Mouse (Mus musculus) gastrocnemius, postnatal 4 days (tissue): ENCODE data around the gene Me1. TPM values are rescaled to one million over a fixed set of nuclear protein-coding genes. Genes with fewer than 3 reads are reported as not detected.

Experiments used
- DNase-seq, 2 experiments: peaks; one replicate each; pipeline ENCODE4 v3.0.0; 2021 to 2022; ENCODE audit warnings: low spot score in 2 of 2, mixed read lengths in 2 of 2
- total RNA-seq, 2 experiments: library from RNA; stranded (reverse); gene quantifications; 2 replicates each; pipeline ENCODE4 v1.2.3; 2021

Gene Me1
- total RNA-seq, 2 experiments from 2014 or later = 20.5 to 24.0 TPM

GRCm38 (mm10) chr9:86553886-86554285 is 141.9 kb downstream of the Me1 start:
- no peak for DNase-seq

GRCm38 (mm10) chr9:86550717-86551116 is 145.0 kb downstream of the Me1 start:
- DNase-seq = no peak

GRCm38 (mm10) chr9:86549637-86550162 is 146.1 kb downstream of the Me1 start:
- no peak for DNase-seq

GRCm38 (mm10) chr9:86544559-86544958 is 151.2 kb downstream of the Me1 start:
- no peak for DNase-seq

- DNase-seq = no peak
Measured at GRCm38 (mm10) chr9:86543451-86543850, 152.3 kb downstream of the Me1 start.

GRCm38 (mm10) chr9:86534071-86534470 is 161.7 kb downstream of the Me1 start:
- no peak for DNase-seq

Other genes starting within 250 kb of the Me1 start
- gene Ube2cbp, start 231.0 kb downstream of the Me1 start, total RNA-seq = 1 to 10 TPM; 2.6 to 2.9 TPM
- gene Dop1a, start 228.8 kb downstream of the Me1 start, total RNA-seq = 10 to 100 TPM; 22.2 to 28.0 TPM
- gene Pgm3, start 124.1 kb downstream of the Me1 start, total RNA-seq = 10 to 100 TPM; 14.3 to 17.3 TPM
- under 1 TPM; 0.47 to 0.52 TPM for gene Rwdd2a, start 124.0 kb downstream of the Me1 start, total RNA-seq
- gene Prss35, start 47.7 kb upstream of the Me1 start, total RNA-seq = 10 to 100 TPM; 16.1 to 19.3 TPM
- 1 to 10 TPM; 1.9 to 2.2 TPM for gene Snap91, start 184.7 kb upstream of the Me1 start, total RNA-seq